Mouse (Mus musculus) retina, embryonic 14.5 days (tissue): ENCODE results near the gene St3gal4.

Experiments
- DNase-seq: peaks from one replicate; pipeline ENCODE4 v3.0.0-alpha.2; 2015; ENCODE audit warnings: low spot score

St3gal4 gene

GRCm38 (mm10) chr9:35105884-35106880 is 12.9 kb downstream of the St3gal4 start:
- no peak for DNase-seq

DNA sequence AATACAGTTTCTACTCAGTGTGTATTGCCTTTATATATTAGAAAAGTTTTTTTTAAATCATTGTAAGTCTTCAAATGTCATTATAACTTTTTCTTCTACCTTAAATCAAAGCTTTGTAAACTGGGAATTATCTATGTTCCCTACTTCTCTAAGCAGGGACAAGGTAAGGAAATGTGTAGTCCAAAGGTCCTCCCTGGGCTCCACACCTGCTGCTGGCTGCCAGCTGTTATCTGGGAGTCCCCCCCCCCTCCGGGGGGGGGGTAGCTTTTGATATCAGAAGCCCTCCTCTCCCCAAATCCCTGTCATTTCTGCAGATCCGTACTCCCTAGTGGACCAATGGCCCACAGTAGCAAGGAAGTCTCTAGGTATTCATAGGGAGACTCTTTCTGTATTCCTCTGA is 13.6 kb downstream of the St3gal4 start:
- DNase-seq, result no peak

- DNase-seq, result no peak
Observed at GRCm38 (mm10) chr9:35104711-35105110, 14.4 kb downstream of the St3gal4 start.

DNA sequence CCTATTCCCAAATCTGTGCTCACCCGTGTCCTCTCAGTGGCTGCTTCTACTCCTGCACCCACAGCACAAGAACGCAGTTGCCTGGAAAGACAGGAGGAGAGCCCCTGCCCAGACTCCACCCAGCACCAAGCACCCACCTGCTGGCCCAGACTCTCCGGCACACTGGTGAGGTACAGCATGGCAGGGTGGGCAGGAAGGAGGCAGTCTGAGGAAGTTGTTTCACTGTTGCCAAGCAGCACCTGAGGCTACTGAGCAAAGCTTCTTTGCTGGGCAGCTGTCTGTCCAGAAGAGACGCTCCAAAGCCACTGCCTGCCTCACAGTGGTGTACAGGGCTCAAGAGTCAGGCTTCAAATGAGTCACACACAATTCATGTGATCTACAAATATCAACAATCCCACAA is 20.3 kb downstream of the St3gal4 start:
- DNase-seq, result no peak

DNA sequence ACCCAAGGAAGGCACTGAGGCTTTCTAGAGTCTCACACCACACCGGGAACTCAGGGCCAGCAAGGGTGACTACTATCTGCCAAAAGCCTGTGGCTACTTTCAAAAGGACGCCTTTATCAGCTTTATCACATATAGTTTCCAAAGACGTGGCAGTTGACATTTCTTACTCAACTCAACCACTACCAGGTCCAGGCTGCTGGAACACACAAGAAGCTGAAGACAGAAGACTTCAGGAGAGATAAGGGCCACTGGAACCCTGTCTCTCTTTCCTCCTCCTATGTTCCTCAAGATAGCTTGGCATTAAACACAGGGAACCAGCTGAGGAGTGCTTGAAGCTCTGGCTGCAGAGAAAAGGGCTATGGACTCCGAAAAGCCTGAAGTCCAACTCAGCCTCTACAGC is 21.2 kb downstream of the St3gal4 start:
- no peak for DNase-seq

GRCm38 (mm10) chr9:35095726-35096125 is 23.3 kb downstream of the St3gal4 start:
- DNase-seq, result no peak

DNA sequence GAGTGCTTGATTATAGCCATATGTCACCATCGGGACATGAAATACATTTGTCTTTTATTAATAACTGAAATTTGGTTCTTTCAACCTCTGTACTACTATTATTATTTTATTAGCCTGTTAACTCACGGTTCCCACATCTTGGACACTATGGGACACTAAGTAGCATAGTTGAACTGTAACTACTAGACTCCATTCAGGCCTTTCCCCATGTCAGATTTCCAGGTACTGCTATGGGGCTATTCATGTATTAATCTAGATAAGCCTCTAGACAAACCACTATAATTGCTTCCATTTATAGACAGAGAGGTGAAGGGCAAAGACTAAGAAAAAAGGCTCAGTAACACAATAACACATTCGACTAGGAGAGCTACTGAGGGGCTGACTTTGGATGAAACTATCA is 25.7 kb downstream of the St3gal4 start:
- DNase-seq, result no peak

DNA sequence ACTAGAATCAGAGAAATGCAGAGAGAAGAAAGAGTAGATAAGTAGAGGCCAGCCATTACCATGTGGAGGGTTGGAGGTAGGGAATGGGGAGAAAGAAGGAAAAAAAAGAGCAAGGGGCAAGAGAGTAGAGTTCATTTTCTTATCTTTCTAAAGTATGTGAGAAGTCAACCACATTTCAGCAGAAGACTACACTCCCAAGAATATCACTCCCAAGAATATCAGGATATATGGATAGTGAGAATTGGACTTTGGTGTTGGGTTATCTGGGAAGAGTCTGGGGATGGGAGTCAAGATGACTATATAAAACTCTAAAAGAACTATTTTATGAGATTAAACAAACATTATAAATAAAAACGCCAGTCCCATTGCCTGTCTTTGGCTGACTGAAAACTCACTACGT is 26.2 kb downstream of the St3gal4 start:
- no peak for DNase-seq

DNA sequence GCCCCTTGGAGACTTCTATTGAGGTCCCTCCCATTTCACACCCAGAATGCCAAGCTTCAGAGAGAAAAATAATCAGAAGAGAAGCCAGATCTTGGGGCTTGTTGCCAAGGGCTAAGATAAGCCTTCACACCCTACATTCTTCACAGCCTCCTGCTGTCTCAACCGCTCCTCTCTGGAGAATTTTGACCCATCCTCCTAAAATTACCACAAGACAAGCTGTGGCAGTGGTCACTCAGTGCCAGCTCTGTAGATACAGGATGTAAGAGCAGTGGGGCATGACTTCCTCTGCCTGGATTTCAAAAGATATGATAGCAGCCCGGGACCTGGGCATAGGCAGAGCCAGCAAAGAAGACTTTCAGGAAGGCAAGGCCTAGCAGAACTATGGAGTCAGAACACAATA is 57.6 kb downstream of the St3gal4 start:
- DNase-seq, result no peak

GRCm38 (mm10) chr9:35059881-35060280 is 59.2 kb downstream of the St3gal4 start:
- DNase-seq, result no peak

DNA sequence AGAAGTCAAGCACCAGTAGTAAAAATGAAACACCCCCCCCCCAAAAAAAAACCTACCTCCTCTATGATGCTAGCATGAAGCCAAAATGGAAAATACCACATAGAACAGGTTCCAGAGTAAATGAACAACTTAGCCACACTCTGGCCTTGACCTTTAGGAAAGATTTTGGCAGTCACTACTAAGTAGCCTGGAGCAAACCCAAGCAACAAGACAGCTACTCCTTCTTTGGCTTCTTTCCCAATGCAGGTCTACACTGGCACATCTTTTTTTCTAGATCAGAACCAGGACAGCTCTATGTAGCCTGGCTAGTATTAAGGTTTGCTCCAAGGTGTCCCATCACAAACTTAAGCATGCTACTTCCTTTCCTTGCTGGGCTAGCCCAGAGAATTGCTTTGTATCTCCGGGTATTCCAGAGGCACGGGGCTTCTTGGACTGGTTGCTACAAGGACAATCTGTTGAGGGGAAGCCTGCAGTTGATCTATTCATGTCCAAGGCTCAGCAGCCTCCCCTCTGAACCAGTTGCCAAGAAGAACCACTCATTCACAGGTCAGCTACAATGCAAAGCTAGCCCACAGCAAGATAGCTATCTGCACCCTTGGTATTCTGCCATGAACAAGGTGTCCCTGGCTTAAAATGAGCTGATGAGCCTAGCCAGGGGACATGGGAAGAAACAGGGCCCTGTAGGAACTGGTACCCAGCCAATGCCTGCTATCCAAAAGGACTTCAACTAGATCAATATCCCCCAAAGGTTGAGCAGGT is 60.3 kb downstream of the St3gal4 start:
- DNase-seq, result no peak

- no peak for DNase-seq
Observed at GRCm38 (mm10) chr9:35058186-35058585, 60.9 kb downstream of the St3gal4 start.

DNA sequence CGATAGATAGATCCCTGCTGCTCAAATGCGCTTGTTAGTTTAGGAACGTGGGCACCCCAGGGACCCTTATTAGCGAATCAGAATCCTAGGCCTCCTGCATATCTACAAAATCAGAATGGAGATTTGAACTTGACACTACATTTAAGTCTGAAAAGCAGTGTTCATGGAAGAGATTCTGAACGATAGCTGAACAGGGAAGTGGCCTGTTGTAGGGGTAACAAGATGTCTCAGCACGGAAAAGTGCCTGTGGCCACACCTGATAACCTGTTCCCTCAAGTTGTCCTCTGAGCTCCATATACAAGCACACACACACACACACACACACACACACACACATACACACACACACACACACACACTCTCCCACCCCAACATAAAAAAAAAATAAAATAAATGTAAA is 61.4 kb downstream of the St3gal4 start:
- DNase-seq, result no peak

DNA sequence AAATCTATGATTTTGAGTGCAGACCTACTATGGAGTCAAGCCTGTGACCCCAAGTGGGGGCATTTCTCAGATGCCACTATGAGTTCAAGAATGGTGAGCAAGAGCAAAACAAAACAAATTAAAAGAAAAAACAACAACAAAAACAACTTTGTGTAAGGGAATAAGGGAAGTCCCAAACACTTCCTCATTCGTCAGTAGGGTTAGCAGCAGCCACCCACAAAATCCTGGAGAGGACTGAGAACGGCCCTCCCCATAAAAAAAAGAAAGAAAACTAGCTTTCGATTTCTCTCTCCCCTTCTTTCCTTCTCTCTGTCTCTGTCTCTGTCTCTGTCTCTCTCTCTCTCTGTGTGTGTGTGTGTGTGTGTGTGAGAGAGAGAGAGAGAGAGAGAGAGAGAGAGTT is 62.5 kb downstream of the St3gal4 start:
- DNase-seq, result no peak

DNA sequence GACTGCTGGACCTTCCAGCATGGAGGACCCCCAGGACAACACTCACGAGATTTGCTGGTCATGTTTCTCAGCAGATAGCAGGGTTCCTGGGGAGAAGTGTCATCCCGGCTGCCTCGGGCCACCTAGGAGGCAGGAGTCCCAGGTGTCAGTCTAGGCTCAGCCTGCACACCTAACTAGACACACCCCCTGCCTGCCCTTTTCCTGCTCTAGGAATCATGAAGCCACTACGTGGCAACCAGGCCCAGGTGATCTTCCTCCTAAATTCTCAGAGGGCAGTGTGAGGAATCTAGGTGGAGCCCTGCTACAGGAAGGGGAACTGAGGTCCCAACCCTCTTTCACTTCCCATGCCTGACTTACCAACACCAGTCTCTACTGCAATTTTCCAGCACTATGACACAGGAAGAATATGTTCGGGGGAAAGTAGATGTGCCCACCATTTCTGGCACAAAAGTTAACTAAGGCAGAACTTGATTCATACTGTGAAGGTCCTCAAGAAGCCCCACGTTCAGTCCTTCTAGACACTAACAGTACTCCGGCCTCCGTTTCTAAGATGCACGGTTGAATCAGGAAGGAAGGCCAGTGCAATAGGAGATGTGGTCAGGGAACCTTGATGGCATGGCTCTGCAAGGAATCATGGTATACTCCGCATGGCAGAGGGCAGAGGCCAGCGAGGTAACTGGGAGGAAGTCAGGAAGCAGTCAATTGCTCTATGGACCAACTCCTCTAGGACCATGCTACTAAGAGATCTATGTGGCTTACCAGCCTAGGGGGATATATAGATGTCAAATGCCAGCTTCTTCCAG is 63.3 kb downstream of the St3gal4 start:
- DNase-seq, result no peak

DNA sequence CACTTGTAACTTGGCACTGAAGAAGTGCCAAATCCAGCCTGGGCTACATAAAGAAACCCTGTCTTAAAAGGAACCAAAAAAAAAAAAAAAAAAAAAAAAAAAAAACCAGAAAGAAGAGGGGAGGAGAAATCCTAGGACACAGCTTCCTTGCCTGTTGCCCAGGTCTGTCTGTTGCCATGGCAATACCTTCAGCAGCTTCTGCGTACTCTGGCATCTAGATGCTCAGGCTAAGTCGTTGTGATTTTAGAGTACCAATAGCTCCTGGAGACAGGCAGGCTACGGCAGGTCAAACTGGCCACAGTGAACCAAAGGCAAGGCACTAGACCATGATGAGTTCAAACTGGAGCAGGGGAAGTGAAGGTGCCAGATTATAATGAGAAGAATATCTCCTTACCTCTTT is 65.4 kb downstream of the St3gal4 start:
- DNase-seq, result no peak

DNA sequence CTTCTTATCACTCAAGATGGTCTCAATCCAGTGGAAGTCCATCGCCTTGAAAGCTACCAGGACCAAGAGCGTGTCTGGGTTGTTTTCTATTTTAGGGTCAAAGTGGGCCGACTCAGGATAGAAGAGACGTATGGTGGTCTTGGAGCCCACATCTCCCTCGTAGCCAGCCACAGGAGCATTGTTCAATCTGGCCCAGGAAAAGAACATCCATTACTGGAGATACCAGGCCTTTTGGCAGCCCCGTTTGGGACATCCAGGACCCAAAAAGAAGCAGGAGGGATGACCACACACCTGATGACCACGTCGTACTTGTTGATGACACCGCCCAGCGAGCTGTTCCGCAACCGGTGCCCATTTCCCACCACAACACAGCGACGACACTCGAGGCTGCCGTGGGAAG is 66.0 kb downstream of the St3gal4 start:
- DNase-seq, result no peak

DNA sequence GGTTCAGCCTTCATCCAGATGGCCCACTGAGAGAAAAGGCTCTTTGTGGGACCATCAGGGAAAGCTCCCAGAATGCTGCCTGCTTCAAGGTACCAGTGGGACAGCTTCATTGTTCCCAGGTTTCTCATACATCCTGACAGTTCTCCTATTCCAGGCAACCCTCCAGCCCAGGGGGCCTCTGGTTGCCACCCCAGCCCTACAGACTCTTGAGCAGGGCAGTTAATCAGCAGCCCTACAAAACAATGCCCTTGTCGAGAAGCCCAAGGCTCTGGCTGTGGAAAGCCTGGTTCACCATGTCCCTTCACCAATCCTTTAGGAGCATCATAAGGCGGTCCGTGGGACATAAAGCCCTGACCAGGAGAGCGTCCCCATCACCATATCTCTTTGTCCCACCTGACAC is 66.4 kb downstream of the St3gal4 start:
- no peak for DNase-seq

DNA sequence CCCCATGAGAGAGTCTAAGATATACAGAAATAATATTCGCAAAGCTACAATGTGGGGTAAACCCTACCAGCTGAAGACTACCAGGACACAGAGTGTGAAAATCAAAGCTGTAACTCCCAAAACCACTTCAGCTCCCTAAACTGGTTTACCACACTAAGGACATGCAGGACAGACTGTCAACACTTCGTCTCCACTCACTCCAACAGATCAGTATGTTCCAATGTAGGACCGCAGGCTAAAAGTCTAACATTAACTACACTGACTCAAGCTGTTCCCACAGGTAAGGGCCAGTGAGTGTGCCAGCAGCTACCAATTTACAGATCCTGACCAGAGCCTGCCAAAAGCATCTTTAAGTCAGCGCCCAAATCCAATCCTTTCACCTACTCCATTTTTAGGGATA is 67.4 kb downstream of the St3gal4 start:
- no peak for DNase-seq

GRCm38 (mm10) chr9:35050701-35051454 is 68.2 kb downstream of the St3gal4 start:
- DNase-seq, result no peak

- no peak for DNase-seq
Observed at GRCm38 (mm10) chr9:35049891-35050527, 69.1 kb downstream of the St3gal4 start.
